Mouse (Mus musculus) NIH3T3 (cell line): Measurements from ENCODE around the gene Zfp964.
"Not testable (repeated sequence)": the region's sequence is repeated elsewhere in the genome, so short reads cannot be mapped to it uniquely, and the experiment has no call there.

Source experiments
- DNase-seq: peaks from one replicate; pipeline ENCODE4 v3.0.0-alpha.2; 2012; ENCODE audit warnings: low read depth

Zfp964 gene

GRCm38 (mm10) chr8:69654358-69654981, at the start of gene Zfp964:
Gene Zfp964, plus strand, starts transcription at chr8:69654479.
- peak; percentile 96 for DNase-seq

GRCm38 (mm10) chr8:69614687-69615086, 39.6 kb upstream of the Zfp964 start:
- no peak for DNase-seq

- no peak for DNase-seq
These were observed 36.2 kb upstream of the Zfp964 start for GRCm38 (mm10) chr8:69618078-69618477.

GRCm38 (mm10) chr8:69625095-69625789, 29.0 kb upstream of the Zfp964 start, which contains the start of gene Zfp868:
Gene Zfp868, minus strand, starts transcription at chr8:69625548.
- peak; percentile 99 for DNase-seq

GRCm38 (mm10) chr8:69653808-69654357, 396 bp upstream of the Zfp964 start:
- no peak for DNase-seq

GRCm38 (mm10) chr8:69661294-69661693, 7.0 kb downstream of the Zfp964 start:
- DNase-seq: no peak

GRCm38 (mm10) chr8:69665051-69665450, 10.8 kb downstream of the Zfp964 start:
- not testable (repeated sequence) for DNase-seq

- no peak for DNase-seq
These were observed 47.5 kb downstream of the Zfp964 start for GRCm38 (mm10) chr8:69701810-69702209.

- DNase-seq: not testable (repeated sequence)
These were observed 56.3 kb downstream of the Zfp964 start, which contains the start of gene Zfp869 for GRCm38 (mm10) chr8:69710624-69711023. Gene Zfp869, minus strand, starts transcription at chr8:69710724.

- DNase-seq: no peak
These were observed 59.2 kb downstream of the Zfp964 start for GRCm38 (mm10) chr8:69713516-69713915.

GRCm38 (mm10) chr8:69715366-69715765, 61.1 kb downstream of the Zfp964 start:
- DNase-seq: no peak
